Mouse (Mus musculus) layer of hippocampus, adult 9-10 months (tissue): ENCODE measurements at regions not wholly inside any gene's neighbourhood (a gene's known extent, or its start where the extent isn't known, plus 50 kb on each side); places are given as distances from the start of the nearest gene placed in this dataset.
"Not testable (repeated sequence)": the region's sequence is repeated elsewhere in the genome, so short reads cannot be mapped to it uniquely, and the experiment has no call there.

ENCODE experiments used
- DNase-seq: peaks from one replicate; pipeline ENCODE4 v3.0.0; 2022; ENCODE audit warnings: low spot score

GRCm38 (mm10) chr9:25655767-25656513 lies 174.6 kb downstream of the Eepd1 start:
- DNase-seq: peak; percentile 53

DNA sequence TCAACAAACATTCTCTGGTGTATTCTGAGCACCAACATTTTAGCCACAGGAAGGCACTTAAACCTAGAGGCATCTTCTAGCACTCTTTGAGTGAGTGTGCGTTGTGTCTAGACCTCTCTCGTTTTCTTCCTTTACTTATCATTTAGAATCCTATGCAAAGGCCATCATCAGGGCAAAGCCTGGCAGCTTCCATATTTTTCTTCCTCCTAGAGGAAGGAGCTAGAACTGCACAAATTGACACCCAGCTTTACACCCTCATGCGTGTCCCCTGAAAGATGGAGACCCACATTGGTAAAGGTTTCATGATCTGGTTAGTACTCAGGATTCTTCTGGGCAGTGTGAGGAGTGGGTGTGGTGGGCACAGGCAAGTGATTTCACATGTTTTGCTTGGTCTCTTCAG lies 175.2 kb downstream of the Eepd1 start:
- DNase-seq: no peak

GRCm38 (mm10) chr9:25683635-25684333 lies 202.4 kb downstream of the Eepd1 start:
- DNase-seq: no peak

- DNase-seq: peak; percentile 22
Measured at GRCm38 (mm10) chr9:25693632-25694031, 212.3 kb downstream of the Eepd1 start.

DNA sequence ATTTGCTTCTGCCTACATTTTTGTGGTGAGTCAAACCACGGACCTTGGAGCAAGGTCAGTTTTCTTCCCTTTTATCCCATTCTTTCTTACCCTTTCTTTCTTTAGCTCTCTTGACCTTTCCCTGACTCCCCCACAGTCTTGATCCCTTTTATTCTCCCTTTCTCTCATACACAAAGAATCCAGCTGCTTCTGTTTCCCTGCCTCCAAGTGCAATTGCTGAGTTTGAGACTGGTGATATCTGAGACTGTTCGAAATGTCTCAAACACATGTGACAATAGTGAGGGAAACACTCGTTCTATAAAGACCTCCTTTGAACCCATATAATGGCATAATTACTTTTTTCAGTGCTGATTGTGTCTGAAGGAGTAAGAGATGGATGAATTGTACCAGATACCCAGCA lies 213.7 kb downstream of the Eepd1 start:
- no peak for DNase-seq

- no peak for DNase-seq
Measured at GRCm38 (mm10) chr9:25713636-25714035, 232.3 kb downstream of the Eepd1 start.

- DNase-seq: no peak
Measured at GRCm38 (mm10) chr9:25744162-25744561, 262.8 kb downstream of the Eepd1 start.

- DNase-seq: no peak
Measured at GRCm38 (mm10) chr9:25751138-25751537, 269.8 kb downstream of the Eepd1 start.

DNA sequence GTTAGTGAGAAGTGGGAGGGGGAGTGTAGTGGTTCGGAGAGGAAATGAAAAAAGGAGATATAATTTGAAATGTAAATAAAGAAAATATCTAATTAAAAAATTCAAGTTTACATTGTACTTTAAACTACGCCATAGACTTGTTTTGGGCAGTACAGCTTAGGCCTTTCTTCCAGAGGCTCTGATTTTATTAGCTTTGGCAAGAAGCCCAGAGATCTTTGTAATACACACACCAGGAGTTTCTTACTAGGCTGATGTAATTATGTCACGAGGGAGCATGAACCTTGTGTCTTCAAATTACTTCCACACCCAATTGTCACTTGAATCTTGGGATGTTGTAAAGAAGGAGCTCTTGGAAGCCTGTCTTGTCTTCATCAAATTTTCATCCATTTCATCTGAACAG lies 292.6 kb downstream of the Eepd1 start:
- no peak for DNase-seq

- DNase-seq: no peak
Measured at GRCm38 (mm10) chr9:25782631-25783030, 301.3 kb downstream of the Eepd1 start.

DNA sequence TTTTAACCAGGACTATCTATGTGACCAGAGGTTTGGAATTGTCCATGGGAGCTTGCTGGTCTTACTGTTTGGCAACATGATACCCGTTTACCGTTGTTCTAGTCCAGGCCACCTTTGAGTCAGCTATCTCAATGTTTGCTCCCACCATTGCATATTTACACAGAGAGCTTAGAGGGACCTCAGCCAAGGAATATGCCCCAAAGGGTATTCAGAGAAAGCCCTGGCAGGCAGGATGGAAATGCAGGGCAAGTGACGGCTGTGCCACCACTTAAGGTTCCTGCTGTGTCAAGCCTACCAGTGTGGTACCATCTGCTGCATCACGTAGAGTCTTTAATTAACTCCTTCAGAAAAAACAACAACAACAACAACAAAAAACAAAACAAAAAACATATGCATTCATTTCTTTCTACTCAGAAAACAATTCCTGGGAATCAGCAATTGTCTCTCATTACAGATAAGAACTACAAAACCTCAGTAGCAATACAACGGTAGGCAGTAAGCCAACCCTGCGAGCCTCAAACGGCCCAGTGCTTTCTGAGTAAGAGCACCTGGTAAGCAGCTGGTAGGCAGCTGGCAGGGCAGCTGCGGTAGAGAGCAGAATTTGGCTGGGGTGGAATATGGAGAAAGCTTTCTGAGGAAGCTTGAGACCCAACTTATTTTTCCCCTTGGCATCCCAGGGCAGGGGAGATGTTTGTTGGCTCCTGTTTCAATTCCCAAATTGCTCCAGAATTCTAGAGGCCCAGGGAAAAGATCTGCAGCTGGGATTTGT lies 314.0 kb downstream of the Eepd1 start:
- DNase-seq: no peak

DNA sequence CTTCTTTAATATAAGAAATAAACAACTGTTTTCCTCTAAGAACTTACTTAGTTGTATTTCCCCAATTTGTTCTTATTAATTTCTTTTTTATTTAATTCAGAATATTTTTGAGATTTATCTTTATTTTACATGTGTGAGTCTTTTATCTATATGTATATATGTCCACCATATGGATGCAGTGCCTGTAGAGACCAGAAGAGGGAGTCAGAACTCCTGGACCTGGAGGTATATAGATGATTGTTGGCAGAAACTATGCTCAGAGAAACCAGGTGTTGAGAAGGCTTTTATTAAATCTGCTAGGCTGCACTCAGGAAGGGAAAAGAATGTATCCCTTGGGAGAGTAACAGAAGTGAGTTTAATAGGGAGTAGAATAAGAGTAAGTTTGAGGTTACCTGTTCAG lies 328.2 kb downstream of the Eepd1 start:
- DNase-seq: no peak

DNA sequence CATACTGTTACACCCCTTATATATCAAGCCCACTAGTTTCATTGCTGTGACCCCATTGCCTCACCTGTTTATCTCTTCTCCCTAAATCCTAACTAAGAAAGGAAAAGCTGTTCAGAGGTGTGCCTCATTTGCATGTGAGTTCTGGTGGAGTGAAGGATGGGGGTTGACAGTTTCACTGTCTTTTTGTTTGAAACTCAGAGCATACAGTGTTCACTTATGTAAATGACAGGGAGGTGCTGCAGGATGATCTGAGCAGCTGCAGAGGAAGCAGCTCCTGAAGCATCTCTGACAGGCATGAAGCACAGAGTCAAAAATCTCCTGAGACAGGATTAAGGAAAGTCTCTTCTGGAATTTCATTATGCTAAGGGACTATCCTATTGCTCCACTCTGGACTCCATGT lies 351.9 kb downstream of the Eepd1 start:
- no peak for DNase-seq

- DNase-seq: not testable (repeated sequence)
Measured at GRCm38 (mm10) chr9:25849914-25850313, 368.6 kb downstream of the Eepd1 start.

- DNase-seq: not testable (repeated sequence)
Measured at GRCm38 (mm10) chr9:25850608-25851007, 369.3 kb downstream of the Eepd1 start.

GRCm38 (mm10) chr9:25854545-25854944 lies 373.2 kb downstream of the Eepd1 start:
- DNase-seq: no peak

GRCm38 (mm10) chr9:25870260-25870659 lies 388.9 kb downstream of the Eepd1 start:
- no peak for DNase-seq

DNA sequence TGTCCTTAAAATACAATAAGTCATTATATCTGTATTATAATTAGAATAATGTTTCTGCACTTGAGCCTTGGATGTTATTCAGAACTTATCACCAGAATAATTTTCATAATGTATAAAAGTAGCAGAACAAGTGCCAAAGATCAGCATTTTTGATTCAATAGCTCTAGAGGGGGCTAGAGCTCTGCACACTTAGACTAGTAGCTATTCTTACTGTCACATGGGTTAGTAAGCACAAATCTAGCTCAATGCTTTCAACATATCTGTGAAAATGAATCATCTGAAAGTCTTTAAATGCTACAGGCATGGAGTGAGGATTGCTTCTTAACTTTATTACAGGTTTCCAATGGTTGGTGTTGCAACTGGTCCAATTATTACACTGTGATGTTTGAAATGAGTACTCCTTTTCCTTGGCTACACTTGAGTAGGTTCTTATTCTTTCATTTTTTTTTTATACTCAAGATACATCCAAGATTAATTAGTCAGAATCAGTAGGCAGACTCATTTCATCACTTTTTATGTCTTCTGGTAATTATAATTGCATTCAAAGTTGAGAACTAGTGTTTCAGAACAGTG lies 415.1 kb downstream of the Eepd1 start:
- DNase-seq: peak; percentile 13
